Mouse (Mus musculus) midbrain, postnatal 0 days (tissue): Measurements from ENCODE around the gene Nacc2. TPM values are rescaled to one million over a fixed set of nuclear protein-coding genes. Genes with fewer than 3 reads are reported as not detected.
A peak's percentile ranks its signal among the peaks of the same experiment; 100 is the strongest.

Experiments
- ATAC-seq: fragments of 200-750 bp; cut with Nextera tagmentation; 2 replicates; pipeline ENCODE4 v1.8.0; 2017; ENCODE audit warnings: moderate number of reproducible peaks, mild to moderate bottlenecking, moderate TSS enrichment, moderate library complexity; ENCODE audit not compliant: low FRiP score
- DNase-seq: peaks from one replicate; pipeline ENCODE4 v3.0.0-alpha.2; 2015; ENCODE audit warnings: low spot score
- H3K27ac ChIP-seq: fragments of 300-500 bp; sonication (generic); 2 replicates; pipeline ENCODE4 v1.5.1; 2014; ENCODE audit warnings: low read depth, mild to moderate bottlenecking, low read length, mixed read lengths
- H3K27me3 ChIP-seq: fragments of 300-500 bp; sonication (generic); 2 replicates; pipeline ENCODE4 v1.6.1; 2014; ENCODE audit warnings: low read length, control low read depth, mixed read lengths; ENCODE audit not compliant: insufficient read depth
- H3K36me3 ChIP-seq: fragments of 300-500 bp; sonication (generic); 2 replicates; pipeline ENCODE4 v1.6.1; 2014; ENCODE audit warnings: low read length, control low read depth, mixed read lengths; ENCODE audit not compliant: insufficient read depth
- H3K4me1 ChIP-seq: fragments of 300-500 bp; sonication (generic); 2 replicates; pipeline ENCODE4 v1.6.1; 2014; ENCODE audit warnings: mild to moderate bottlenecking, control low read depth, antibody characterized with exemption, low read length, mixed read lengths; ENCODE audit not compliant: insufficient read depth
- H3K4me2 ChIP-seq: fragments of 300-500 bp; sonication (generic); 2 replicates; pipeline ENCODE4 v1.6.1; 2014; ENCODE audit warnings: low read depth, mild to moderate bottlenecking, low read length, mixed read lengths; ENCODE audit not compliant: poor library complexity, severe bottlenecking
- H3K4me3 ChIP-seq: fragments of 300-500 bp; sonication (generic); 2 replicates; pipeline ENCODE4 v1.5.1; 2014; ENCODE audit warnings: low read depth, mild to moderate bottlenecking, low read length, moderate library complexity
- H3K9ac ChIP-seq: fragments of 300-500 bp; sonication (generic); replicated peaks from 2 replicates; pipeline ENCODE4 v1.6.1; 2014; ENCODE audit warnings: mild to moderate bottlenecking, low read length, moderate library complexity, mixed read lengths; ENCODE audit not compliant: poor library complexity, severe bottlenecking
- H3K9me3 ChIP-seq: fragments of 300-500 bp; sonication (generic); 2 replicates; pipeline ENCODE4 v1.6.1; 2016; ENCODE audit warnings: low read length, control low read depth
- CTCF ChIP-seq: IDR thresholded peaks from 2 replicates; pipeline ENCODE4 v1.5.1; 2016; ENCODE audit warnings: antibody characterized with exemption, mild to moderate bottlenecking
- WGBS: fragments of 180-500 bp; shearing (Covaris S2); extraction: QIAGEN DNeasy Blood & Tissue Kit; methylation state at CpG from one replicate; pipeline ENCODE4 v1.1.7; 2014; 5-methylcytosine and 5-hydroxymethylcytosine counted together
- polyA plus RNA-seq: library from polyadenylated mRNA; unstranded; fragments of >200 nt; fragmentation: Nextera tagmentation; extraction: Ambion mirVana; gene quantifications from 2 replicates; pipeline ENCODE4 v1.2.1, GENCODE M21; 2015
- total RNA-seq: library from RNA; depleted of rRNA; stranded (reverse); fragments of >200 nt; gene quantifications from 2 replicates; pipeline ENCODE4 v1.2.3, GENCODE M21; 2014

The Nacc2 gene
- total and polyA plus RNA-seq, 2 experiments from 2014 or later = 21.4 to 40.7 TPM

GRCm38 (mm10) chr2:26122171-26123078, 595 bp downstream of the Nacc2 start:
- no peaks in the 10 kb centered on the region for H3K36me3 ChIP-seq
- H3K4me2 ChIP-seq = peak overlapping the region; percentile 99
- H3K9me3 ChIP-seq = no peaks in the 10 kb centered on the region
- peak; percentile 52; the same call in 1 of the 2 replicates for ATAC-seq
- WGBS = under 1% methylated on average over 83 of the region's 109 CpGs
- H3K4me3 ChIP-seq = peak overlapping the region; percentile 78
- peak; percentile 42 for DNase-seq
- no peak for TF ChIP-seq CTCF
- peaks cover 10% of the 10 kb centered on the region; the same call in 1 of the 2 replicates for H3K4me1 ChIP-seq
- H3K27ac ChIP-seq = no peak overlapping the region
- H3K27me3 ChIP-seq = peaks cover 13% of the 10 kb centered on the region; the same call in 1 of the 2 replicates
- peak overlapping the region; percentile 57 for H3K9ac ChIP-seq

GRCm38 (mm10) chr2:26121541-26122083, 1.4 kb downstream of the Nacc2 start:
- H3K27me3 ChIP-seq = peaks cover 13% of the 10 kb centered on the region; the same call in 1 of the 2 replicates
- no peak for DNase-seq
- H3K9ac ChIP-seq = peak overlapping the region; percentile 57; the same call in 1 of the 2 replicates

GRCm38 (mm10) chr2:26119626-26120025, 3.4 kb downstream of the Nacc2 start:
- H3K27ac ChIP-seq = no peak overlapping the region
- H3K9ac ChIP-seq = no peak overlapping the region
- H3K9me3 ChIP-seq = no peaks in the 10 kb centered on the region
- no peak for TF ChIP-seq CTCF
- H3K4me2 ChIP-seq = no peak overlapping the region
- DNase-seq (no peak), ATAC-seq (no peak)
- no peaks in the 10 kb centered on the region for H3K36me3 ChIP-seq
- peaks cover 13% of the 10 kb centered on the region; the same call in 1 of the 2 replicates for H3K27me3 ChIP-seq
- WGBS = 85% methylated on average over 2 of the region's 2 CpGs
- H3K4me3 ChIP-seq = no peak overlapping the region
- H3K4me1 ChIP-seq = peaks cover 10% of the 10 kb centered on the region; the same call in 1 of the 2 replicates

More at GRCm38 (mm10) chr2:26121541-26122083, 1.4 kb downstream of the Nacc2 start:
- no peak for ATAC-seq
- 21% methylated on average over 17 of the region's 17 CpGs for WGBS
- H3K4me3 ChIP-seq = peak overlapping the region; percentile 78
- H3K4me1 ChIP-seq = peaks cover 10% of the 10 kb centered on the region; the same call in 1 of the 2 replicates
- H3K4me2 ChIP-seq = peak overlapping the region; percentile 99
- no peak overlapping the region for H3K27ac ChIP-seq
- H3K36me3 ChIP-seq = no peaks in the 10 kb centered on the region
- TF ChIP-seq CTCF = no peak
- no peaks in the 10 kb centered on the region for H3K9me3 ChIP-seq

- no peak for TF ChIP-seq CTCF
- H3K27ac ChIP-seq = no peak overlapping the region
- H3K4me3 ChIP-seq = no peak overlapping the region
- ATAC-seq (no peak), DNase-seq (no peak)
- no peak overlapping the region for H3K4me2 ChIP-seq
- H3K27me3 ChIP-seq = peaks cover 13% of the 10 kb centered on the region; the same call in 1 of the 2 replicates
- H3K9me3 ChIP-seq = no peaks in the 10 kb centered on the region
- H3K36me3 ChIP-seq = no peaks in the 10 kb centered on the region
- no peak overlapping the region for H3K9ac ChIP-seq
- H3K4me1 ChIP-seq = peaks cover 10% of the 10 kb centered on the region; the same call in 1 of the 2 replicates
- WGBS = 14% methylated on average over 2 of the region's 2 CpGs
These were observed 3.8 kb downstream of the Nacc2 start for GRCm38 (mm10) chr2:26119310-26119592.

- H3K27ac ChIP-seq = no peak overlapping the region
- DNase-seq (peak; percentile 61), ATAC-seq (no peak)
- no peaks in the 10 kb centered on the region for H3K9me3 ChIP-seq
- TF ChIP-seq CTCF = no peak
- 38% methylated on average over 4 of the region's 4 CpGs for WGBS
- no peak overlapping the region for H3K4me2 ChIP-seq
- peaks cover 10% of the 10 kb centered on the region; the same call in 1 of the 2 replicates for H3K4me1 ChIP-seq
- no peak overlapping the region for H3K9ac ChIP-seq
- H3K27me3 ChIP-seq = peaks cover 13% of the 10 kb centered on the region; the same call in 1 of the 2 replicates
- H3K36me3 ChIP-seq = no peaks in the 10 kb centered on the region
- H3K4me3 ChIP-seq = no peak overlapping the region
These were observed 4.3 kb downstream of the Nacc2 start for GRCm38 (mm10) chr2:26118584-26119309.
